Mouse (Mus musculus): ENCODE measurements around the gene Olfr147. TPM values are rescaled to one million over a fixed set of nuclear protein-coding genes. Genes with fewer than 3 reads are reported as not detected.
"Not testable (repeated sequence)": the region's sequence is repeated elsewhere in the genome, so short reads cannot be mapped to it uniquely, and the experiment has no call there.

Olfr147 gene
- not detected in 2 replicates for polyA plus RNA-seq (2016; fragmentation: Nextera tagmentation; extraction: Ambion mirVana)

- H3K36me3 ChIP-seq: no peaks in the 10 kb centered on the region
- no peak within 1 kb of the TSS for H3K27ac ChIP-seq (replicated peaks)
- no peak within 1 kb of the TSS for H3K4me3 ChIP-seq
- WGBS: 84% methylated on average over 1 of the region's 1 CpGs
- no peaks in the 10 kb centered on the region for H3K9me3 ChIP-seq (replicated peaks)
- H3K27me3 ChIP-seq (ENCODE audit: low read depth, poor library complexity, severe bottlenecking): no peaks in the 10 kb centered on the region
- no peaks in the 10 kb centered on the region for H3K4me1 ChIP-seq
- no peak for DNase-seq (ENCODE audit: low spot score)
These were observed at the start of gene Olfr147 for GRCm38 (mm10) chr9:38401398-38401797. Gene Olfr147, plus strand, starts transcription at chr9:38401698.

GRCm38 (mm10) chr9:38366596-38366995 is 34.9 kb upstream of the Olfr147 start, which contains the start of gene Olfr250:
Gene Olfr250, plus strand, starts transcription at chr9:38366896.
- Histone ChIP-seq H3K9me3 (replicated peaks) (no peaks in the 10 kb centered on the region), H3K36me3 (no peaks in the 10 kb centered on the region), H3K27me3 (ENCODE audit: low read depth, poor library complexity, severe bottlenecking) (no peaks in the 10 kb centered on the region), H3K27ac (replicated peaks) (no peak within 1 kb of the TSS), H3K4me1 (no peaks in the 10 kb centered on the region), H3K4me3 (no peak within 1 kb of the TSS)
- no peak for DNase-seq (ENCODE audit: low spot score)
- WGBS: 95% methylated on average over 2 of the region's 2 CpGs

GRCm38 (mm10) chr9:38376786-38377185 is 24.7 kb upstream of the Olfr147 start, which contains the start of gene Olfr251:
Gene Olfr251, plus strand, starts transcription at chr9:38377086.
- no peak for DNase-seq (ENCODE audit: low spot score)
- Histone ChIP-seq H3K27ac (replicated peaks) (no peak within 1 kb of the TSS), H3K36me3 (no peaks in the 10 kb centered on the region), H3K9me3 (replicated peaks) (no peaks in the 10 kb centered on the region), H3K4me3 (no peak within 1 kb of the TSS), H3K27me3 (ENCODE audit: low read depth, poor library complexity, severe bottlenecking) (no peaks in the 10 kb centered on the region), H3K4me1 (no peaks in the 10 kb centered on the region)
- 79% methylated on average over 2 of the region's 2 CpGs for WGBS

- H3K36me3 ChIP-seq; H3K4me3 ChIP-seq; H3K27me3 ChIP-seq (ENCODE audit: low read depth, poor library complexity, severe bottlenecking); H3K9me3 ChIP-seq (replicated peaks); DNase-seq (ENCODE audit: low spot score); H3K27ac ChIP-seq (replicated peaks); H3K4me1 ChIP-seq: not testable (repeated sequence)
- WGBS: 94% methylated on average over 3 of the region's 3 CpGs
These were observed 6.0 kb downstream of the Olfr147 start for GRCm38 (mm10) chr9:38407502-38407901.

GRCm38 (mm10) chr9:38413502-38413901 is 12.0 kb downstream of the Olfr147 start:
- DNase-seq (ENCODE audit: low spot score); H3K36me3 ChIP-seq: not testable (repeated sequence)
- WGBS: 94% methylated on average over 14 of the region's 14 CpGs

GRCm38 (mm10) chr9:38423801-38424200 is 22.3 kb downstream of the Olfr147 start:
- DNase-seq (ENCODE audit: low spot score): no peak
- Histone ChIP-seq H3K27ac (replicated peaks) (no peak overlapping the region), H3K36me3 (no peaks in the 10 kb centered on the region), H3K4me3 (no peak overlapping the region), H3K27me3 (ENCODE audit: low read depth, poor library complexity, severe bottlenecking) (no peaks in the 10 kb centered on the region), H3K4me1 (no peaks in the 10 kb centered on the region), H3K9me3 (replicated peaks) (no peaks in the 10 kb centered on the region)

More at GRCm38 (mm10) chr9:38413502-38413901, 12.0 kb downstream of the Olfr147 start:
- H3K4me3 ChIP-seq; H3K4me1 ChIP-seq; H3K27ac ChIP-seq (replicated peaks); H3K27me3 ChIP-seq (ENCODE audit: low read depth, poor library complexity, severe bottlenecking): not testable (repeated sequence)
- H3K9me3 ChIP-seq (replicated peaks): peaks cover 21% of the 10 kb centered on the region

GRCm38 (mm10) chr9:38427026-38427425 is 25.5 kb downstream of the Olfr147 start:
- H3K36me3 ChIP-seq: no peaks in the 10 kb centered on the region
- H3K27me3 ChIP-seq (ENCODE audit: low read depth, poor library complexity, severe bottlenecking): no peaks in the 10 kb centered on the region
- H3K4me3 ChIP-seq: no peak overlapping the region
- no peak for DNase-seq (ENCODE audit: low spot score)
- no peaks in the 10 kb centered on the region for H3K9me3 ChIP-seq (replicated peaks)
- no peak overlapping the region for H3K27ac ChIP-seq (replicated peaks)
- H3K4me1 ChIP-seq: no peaks in the 10 kb centered on the region
- WGBS: 56% methylated on average over 1 of the region's 1 CpGs

GRCm38 (mm10) chr9:38429155-38429554 is 27.7 kb downstream of the Olfr147 start, which contains the start of gene Olfr901:
Gene Olfr901, plus strand, starts transcription at chr9:38429455.
- Histone ChIP-seq H3K27me3 (ENCODE audit: low read depth, poor library complexity, severe bottlenecking) (no peaks in the 10 kb centered on the region), H3K9me3 (replicated peaks) (no peaks in the 10 kb centered on the region), H3K27ac (replicated peaks) (no peak within 1 kb of the TSS), H3K36me3 (no peaks in the 10 kb centered on the region), H3K4me1 (no peaks in the 10 kb centered on the region), H3K4me3 (no peak within 1 kb of the TSS)
- no peak for DNase-seq (ENCODE audit: low spot score)
- 90% methylated on average over 1 of the region's 1 CpGs for WGBS

- no peak within 1 kb of the TSS for H3K27ac ChIP-seq (replicated peaks)
- no peaks in the 10 kb centered on the region for H3K9me3 ChIP-seq (replicated peaks)
- no peaks in the 10 kb centered on the region for H3K4me1 ChIP-seq
- H3K36me3 ChIP-seq: no peaks in the 10 kb centered on the region
- H3K27me3 ChIP-seq (ENCODE audit: low read depth, poor library complexity, severe bottlenecking): no peaks in the 10 kb centered on the region
- DNase-seq (ENCODE audit: low spot score): no peak
- 86% methylated on average over 5 of the region's 5 CpGs for WGBS
- no peak within 1 kb of the TSS for H3K4me3 ChIP-seq
These were observed 45.9 kb downstream of the Olfr147 start, which contains the start of gene Olfr902 for GRCm38 (mm10) chr9:38447352-38447751. Gene Olfr902, plus strand, starts transcription at chr9:38447652.

Other genes starting within 250 kb of the Olfr147 start
- not detected in 2 replicates for gene Olfr891, start 220.9 kb upstream of the Olfr147 start, polyA plus RNA-seq (2016; fragmentation: Nextera tagmentation; extraction: Ambion mirVana)
- gene Olfr893, start 193.3 kb upstream of the Olfr147 start, polyA plus RNA-seq (2016; fragmentation: Nextera tagmentation; extraction: Ambion mirVana): not detected in 2 replicates
- not detected in 2 replicates for gene Olfr894, start 183.6 kb upstream of the Olfr147 start, polyA plus RNA-seq (2016; fragmentation: Nextera tagmentation; extraction: Ambion mirVana)
- gene Olfr143, start 148.9 kb upstream of the Olfr147 start, polyA plus RNA-seq (2016; fragmentation: Nextera tagmentation; extraction: Ambion mirVana): not detected in 2 replicates
- gene Olfr895, start 133.8 kb upstream of the Olfr147 start, polyA plus RNA-seq (2016; fragmentation: Nextera tagmentation; extraction: Ambion mirVana): not detected in 2 replicates
- not detected in 2 replicates for gene Olfr896-ps1, start 110.6 kb upstream of the Olfr147 start, polyA plus RNA-seq (2016; fragmentation: Nextera tagmentation; extraction: Ambion mirVana)
- gene Olfr25, start 72.6 kb upstream of the Olfr147 start, polyA plus RNA-seq (2016; fragmentation: Nextera tagmentation; extraction: Ambion mirVana): not detected in 2 replicates
- gene Olfr898, start 53.3 kb upstream of the Olfr147 start, polyA plus RNA-seq (2016; fragmentation: Nextera tagmentation; extraction: Ambion mirVana): not detected in 2 replicates
- gene Olfr250, start 34.8 kb upstream of the Olfr147 start, polyA plus RNA-seq (2016; fragmentation: Nextera tagmentation; extraction: Ambion mirVana): not detected in 2 replicates
- gene Olfr251, start 24.6 kb upstream of the Olfr147 start, polyA plus RNA-seq (2016; fragmentation: Nextera tagmentation; extraction: Ambion mirVana): not detected in 2 replicates
- not detected in 2 replicates for gene Olfr901, start 27.8 kb downstream of the Olfr147 start, polyA plus RNA-seq (2016; fragmentation: Nextera tagmentation; extraction: Ambion mirVana)
- gene Olfr902, start 46.0 kb downstream of the Olfr147 start, polyA plus RNA-seq (2016; fragmentation: Nextera tagmentation; extraction: Ambion mirVana): not detected in 2 replicates
- not detected in 2 replicates for gene Olfr904, start 61.4 kb downstream of the Olfr147 start, polyA plus RNA-seq (2016; fragmentation: Nextera tagmentation; extraction: Ambion mirVana)
- not detected in 2 replicates for gene Olfr905, start 69.4 kb downstream of the Olfr147 start, polyA plus RNA-seq (2016; fragmentation: Nextera tagmentation; extraction: Ambion mirVana)
- not detected in 2 replicates for gene Olfr906, start 85.4 kb downstream of the Olfr147 start, polyA plus RNA-seq (2016; fragmentation: Nextera tagmentation; extraction: Ambion mirVana)
- not detected in 2 replicates for gene Olfr907, start 94.1 kb downstream of the Olfr147 start, polyA plus RNA-seq (2016; fragmentation: Nextera tagmentation; extraction: Ambion mirVana)
- gene Olfr911-ps1, start 119.9 kb downstream of the Olfr147 start, polyA plus RNA-seq (2016; fragmentation: Nextera tagmentation; extraction: Ambion mirVana): not detected in 2 replicates
- gene Olfr910, start 136.2 kb downstream of the Olfr147 start, polyA plus RNA-seq (2016; fragmentation: Nextera tagmentation; extraction: Ambion mirVana): not detected in 2 replicates
- not detected in 2 replicates for gene Olfr912, start 178.5 kb downstream of the Olfr147 start, polyA plus RNA-seq (2016; fragmentation: Nextera tagmentation; extraction: Ambion mirVana)
- not detected in 2 replicates for gene Olfr913, start 191.1 kb downstream of the Olfr147 start, polyA plus RNA-seq (2016; fragmentation: Nextera tagmentation; extraction: Ambion mirVana)
- not detected in 2 replicates for gene Olfr914, start 203.4 kb downstream of the Olfr147 start, polyA plus RNA-seq (2016; fragmentation: Nextera tagmentation; extraction: Ambion mirVana)